Mouse (Mus musculus) thymus, postnatal 4 days (tissue): ENCODE data around the gene Shisa8.
A peak's percentile ranks its signal among the peaks of the same experiment; 100 is the strongest.
"Not testable (repeated sequence)": the region's sequence is repeated elsewhere in the genome, so short reads cannot be mapped to it uniquely, and the experiment has no call there.

Experiments
- DNase-seq: peaks from one replicate; pipeline ENCODE4 v3.0.0; 2021

Gene Shisa8

DNA sequence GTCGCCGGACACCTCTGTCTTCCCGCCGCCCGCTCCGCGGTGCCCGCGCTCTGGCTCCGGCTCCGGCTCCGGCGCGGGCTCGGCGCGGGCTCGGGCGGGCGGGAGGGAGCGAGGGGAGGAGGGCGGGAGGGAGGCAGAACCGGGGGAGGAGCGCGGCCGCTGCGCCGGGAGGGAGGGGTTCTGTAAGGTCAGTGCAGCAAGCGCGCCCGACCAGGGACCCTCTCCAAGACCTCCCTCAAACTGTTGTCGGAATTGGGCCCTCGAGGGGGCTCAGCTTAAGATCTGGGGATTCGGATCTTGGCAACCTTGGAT is at the start of gene Shisa8:
Gene Shisa8, minus strand, starts transcription at position 64 of the 312 bp plus-strand sequence.
- DNase-seq, result no peak

DNA sequence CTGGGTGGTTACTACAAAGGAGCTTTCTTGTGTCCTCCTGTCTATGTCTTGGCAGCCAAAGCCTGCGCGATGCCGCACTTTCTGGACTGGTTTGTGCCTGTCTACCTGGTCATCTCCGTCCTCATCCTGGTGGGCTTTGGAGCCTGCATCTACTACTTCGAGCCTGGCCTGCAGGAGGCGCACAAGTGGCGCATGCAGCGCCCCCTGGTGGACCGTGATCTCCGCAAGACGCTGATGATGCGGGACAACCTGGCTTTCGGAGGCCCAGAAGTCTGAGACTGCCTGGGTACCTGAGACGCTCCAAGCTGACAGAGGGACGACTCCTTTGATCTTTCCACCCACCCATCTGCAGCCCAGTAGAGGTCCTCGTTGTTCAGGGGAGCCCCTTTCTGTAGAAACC is 46.9 kb upstream of the Shisa8 start:
- DNase-seq, result peak; percentile 94

DNA sequence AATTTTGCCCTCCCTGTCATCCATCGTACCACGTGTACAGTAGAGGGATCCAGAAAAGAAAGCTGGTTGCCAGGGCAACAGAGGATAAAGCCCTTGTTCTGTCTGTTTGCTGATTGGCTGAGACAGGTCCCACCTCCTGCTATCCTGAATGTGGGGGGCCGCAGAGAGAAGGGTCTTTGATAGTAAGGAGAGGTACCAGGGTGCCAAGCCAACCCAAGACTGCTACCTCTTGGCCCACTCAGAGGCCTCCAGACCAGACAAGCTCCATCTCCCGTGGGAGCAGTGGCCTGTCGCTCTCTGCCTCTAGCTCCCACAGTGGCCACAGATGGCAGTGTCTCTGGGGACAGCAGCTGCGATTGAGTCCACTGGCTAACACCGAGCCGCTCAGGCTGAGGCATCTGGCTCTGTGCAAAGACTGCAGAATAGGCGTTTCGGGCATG is 43.3 kb upstream of the Shisa8 start:
- DNase-seq, result no peak

DNA sequence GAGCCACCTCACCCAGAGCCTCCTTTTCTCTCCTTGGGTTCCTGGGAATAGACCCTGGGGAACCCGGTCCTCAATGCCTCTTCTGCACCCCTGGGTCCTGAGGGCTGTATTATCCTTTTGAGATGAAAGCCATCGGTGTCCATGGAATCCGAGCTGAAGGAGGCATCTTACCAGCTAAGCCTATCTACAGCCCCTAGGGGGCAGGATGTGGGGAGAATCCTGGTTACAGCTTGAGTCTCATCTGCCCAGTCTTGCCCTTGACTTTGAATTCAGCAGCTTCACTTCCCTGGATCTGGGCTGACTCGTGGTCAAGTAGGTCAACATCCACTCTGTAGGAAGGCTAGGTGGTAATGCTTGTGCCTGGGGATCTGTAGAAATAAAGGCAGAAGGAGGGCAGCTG is 42.6 kb upstream of the Shisa8 start:
- no peak for DNase-seq

DNA sequence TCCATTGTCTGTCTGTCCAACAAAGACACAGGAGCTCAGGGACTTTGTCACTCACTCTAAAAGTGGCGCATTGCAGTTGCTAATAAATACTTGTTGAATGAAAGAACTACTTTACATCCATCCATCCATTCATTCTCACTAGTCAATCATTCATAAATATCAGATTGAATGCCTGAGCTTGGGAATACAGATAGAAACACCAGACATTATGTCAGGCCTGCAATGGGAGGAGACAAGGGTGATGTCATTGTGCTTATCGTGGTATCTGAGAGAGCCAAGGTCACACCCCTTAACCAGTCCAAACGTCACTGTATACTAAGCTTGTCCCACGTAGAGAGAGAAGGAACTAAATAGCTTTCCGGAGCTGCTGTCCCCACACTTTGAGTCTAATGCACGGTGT is 39.5 kb upstream of the Shisa8 start, which contains the start of gene 1500009C09Rik:
Gene 1500009C09Rik, plus strand, starts transcription at position 301 of the 400 bp plus-strand sequence.
- no peak for DNase-seq

GRCm38 (mm10) chr15:82251579-82251978 is 39.0 kb upstream of the Shisa8 start:
- peak; percentile 39 for DNase-seq

- DNase-seq, result no peak
These were observed 34.6 kb upstream of the Shisa8 start for GRCm38 (mm10) chr15:82247131-82247776.

GRCm38 (mm10) chr15:82244805-82245161 is 32.2 kb upstream of the Shisa8 start:
- DNase-seq, result not testable (repeated sequence)

DNA sequence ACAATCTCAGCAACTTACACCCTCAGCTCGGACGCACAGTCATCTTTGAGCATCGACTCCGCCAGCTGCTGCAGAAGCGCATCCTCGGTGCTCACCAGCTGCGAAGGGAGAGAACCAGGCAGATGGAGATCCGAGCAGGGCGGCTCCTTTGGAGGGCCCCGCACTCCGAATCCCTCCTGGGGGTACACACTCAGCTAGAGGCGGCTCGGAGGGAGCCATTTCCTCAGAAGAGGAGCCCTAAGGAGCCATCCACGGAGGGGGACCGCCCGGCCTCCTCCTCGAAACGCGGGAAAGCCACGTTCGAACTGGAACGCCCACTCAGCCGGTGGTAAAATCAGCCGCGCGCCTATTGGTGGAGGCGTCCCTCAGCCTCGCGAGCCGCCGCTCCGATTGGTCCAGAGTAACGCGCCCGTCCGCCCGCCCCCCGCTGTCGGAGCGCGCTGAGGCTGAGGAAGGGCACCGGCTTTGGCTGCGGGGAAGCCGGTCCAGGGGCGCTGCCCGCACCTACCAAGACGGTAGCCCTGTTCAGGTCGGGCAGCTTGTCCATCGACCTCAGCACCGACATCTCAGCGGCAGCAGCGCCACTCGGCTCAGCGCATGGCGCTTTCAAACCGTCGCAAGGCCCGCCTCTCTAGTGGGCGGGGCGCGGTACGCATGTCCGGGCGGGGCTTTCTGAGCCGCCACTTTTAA is 31.6 kb upstream of the Shisa8 start, which contains the start of gene Cenpm:
Gene Cenpm, minus strand, starts transcription at position 634 of the 690 bp plus-strand sequence.
- peak; percentile 96 for DNase-seq

DNA sequence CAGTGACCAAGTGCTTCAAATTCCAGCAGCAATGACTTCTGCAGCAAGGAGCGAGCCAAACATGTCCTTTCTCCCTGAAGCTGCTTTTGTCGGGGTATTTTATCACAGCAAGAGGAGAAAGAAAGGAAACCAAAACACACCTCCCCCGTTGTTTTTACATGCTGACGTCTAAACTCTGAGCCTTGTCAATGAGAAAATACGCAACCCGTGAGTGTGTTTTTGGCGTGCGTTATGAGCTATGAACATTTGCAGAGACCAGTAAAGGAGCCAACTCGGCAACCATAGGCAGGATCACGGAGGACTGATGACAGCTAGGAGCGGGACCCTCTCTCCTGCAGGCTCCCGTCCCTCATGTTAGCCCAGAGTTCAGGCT is 31.1 kb upstream of the Shisa8 start:
- no peak for DNase-seq

- no peak for DNase-seq
These were observed 30.7 kb upstream of the Shisa8 start for GRCm38 (mm10) chr15:82243311-82243710.

DNA sequence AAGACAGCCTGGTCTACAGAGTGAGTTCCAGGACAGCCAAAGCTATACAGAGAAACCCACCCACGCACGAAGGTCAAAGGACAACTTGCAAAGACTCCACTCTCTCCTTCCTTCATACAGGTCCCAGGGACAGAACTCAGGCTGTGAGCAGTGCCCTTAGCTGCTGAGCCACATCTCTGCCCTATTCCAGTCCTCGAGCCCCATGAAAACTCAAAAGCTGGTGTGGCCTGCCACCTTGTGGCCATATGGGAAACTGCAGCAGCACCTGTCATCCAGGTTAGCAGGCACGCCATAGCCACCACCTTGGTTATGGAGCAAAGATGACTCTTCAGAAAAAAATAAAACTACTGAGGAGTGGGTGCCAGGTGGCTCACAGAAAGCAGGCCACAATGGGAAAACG is 23.9 kb upstream of the Shisa8 start:
- peak; percentile 88 for DNase-seq

DNA sequence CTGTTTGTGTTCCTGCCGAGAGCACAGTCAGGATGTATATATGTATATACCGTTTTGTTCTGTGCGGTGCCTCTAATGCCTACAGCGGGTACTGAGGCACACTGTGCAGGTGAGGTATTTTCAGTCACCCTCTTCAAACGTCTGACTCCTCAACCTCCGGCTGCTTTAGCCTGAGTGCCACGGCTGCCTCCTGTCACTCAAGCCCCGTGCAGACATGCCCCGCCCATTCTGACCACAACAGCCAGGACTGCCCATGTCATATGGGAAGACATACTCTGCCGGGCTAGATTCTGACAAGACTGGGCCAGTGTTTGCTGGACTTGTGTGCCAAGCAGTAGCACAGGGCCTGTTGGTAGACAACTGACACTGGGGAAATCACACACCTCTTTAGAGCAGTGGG is 23.0 kb upstream of the Shisa8 start:
- DNase-seq, result no peak

DNA sequence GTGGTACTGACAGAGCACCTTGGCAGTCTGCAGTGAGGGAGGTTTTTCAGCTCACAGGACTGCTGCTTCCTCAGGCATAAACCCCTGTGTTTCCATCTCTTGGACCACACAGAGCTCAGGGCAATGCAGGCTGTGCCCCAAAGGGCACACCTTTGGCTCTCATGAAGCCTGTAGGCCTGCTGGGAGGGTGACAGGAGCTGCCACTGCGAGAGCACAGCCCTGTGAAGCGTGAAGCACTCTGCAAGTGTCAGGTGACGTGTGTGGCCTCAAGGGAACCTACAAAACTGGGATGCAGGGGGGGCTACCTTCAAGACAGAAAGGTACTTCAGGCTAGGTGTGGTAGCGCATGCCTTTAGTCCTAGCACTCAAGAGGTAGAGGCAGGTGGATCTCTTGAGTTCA is 20.0 kb upstream of the Shisa8 start:
- DNase-seq, result no peak

- DNase-seq, result no peak
These were observed 19.2 kb upstream of the Shisa8 start for GRCm38 (mm10) chr15:82231591-82232378.

GRCm38 (mm10) chr15:82231100-82231499 is 18.5 kb upstream of the Shisa8 start:
- DNase-seq, result no peak

DNA sequence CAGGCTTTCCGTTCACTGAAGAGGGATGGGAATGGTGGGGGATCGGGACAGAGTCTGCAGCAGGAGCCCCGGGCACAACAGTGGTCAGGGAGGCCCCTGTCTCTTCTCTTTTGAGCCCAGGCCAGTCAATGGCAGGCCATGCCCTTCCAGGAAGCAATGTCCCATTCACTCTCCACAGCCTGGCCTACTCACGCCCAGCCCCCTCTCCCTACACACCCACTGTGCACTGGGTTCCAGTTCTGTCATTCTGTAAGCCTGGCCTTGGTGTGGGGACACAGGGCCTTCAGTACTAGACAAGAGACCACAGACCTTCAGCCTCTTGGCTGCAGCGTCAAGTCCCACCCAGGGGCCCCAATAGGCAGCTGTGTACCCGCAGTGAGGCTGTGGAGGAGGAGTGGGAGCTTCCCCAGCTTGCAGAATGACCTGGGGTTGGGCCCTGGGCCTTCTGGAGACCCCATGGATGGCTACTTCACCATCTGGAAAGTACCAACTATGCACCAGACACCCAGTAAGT is 17.5 kb upstream of the Shisa8 start:
- DNase-seq, result no peak

GRCm38 (mm10) chr15:82229542-82230045 is 17.0 kb upstream of the Shisa8 start:
- DNase-seq, result no peak

DNA sequence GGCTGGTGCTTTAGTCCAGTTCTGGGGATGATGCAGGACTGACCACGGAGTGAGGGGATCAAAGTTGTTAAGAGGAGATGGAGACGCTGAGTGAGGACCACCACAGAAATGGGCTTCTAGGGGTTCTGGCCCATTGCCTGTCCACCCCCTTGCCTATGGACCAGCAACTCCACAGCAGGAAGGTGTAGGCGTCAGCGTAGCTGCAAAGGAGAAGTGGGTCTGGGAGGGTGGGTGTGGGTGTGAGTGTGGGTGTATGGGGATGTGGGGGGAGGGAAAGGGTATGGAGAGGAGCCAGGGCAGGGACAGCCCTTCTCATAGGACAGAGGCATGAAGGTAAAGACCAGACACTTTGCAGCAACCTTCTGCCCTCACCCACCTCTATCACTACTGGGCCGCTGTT is 13.2 kb upstream of the Shisa8 start:
- no peak for DNase-seq

GRCm38 (mm10) chr15:82224602-82225215 is 12.1 kb upstream of the Shisa8 start:
- DNase-seq, result no peak

GRCm38 (mm10) chr15:82223657-82224601 is 11.3 kb upstream of the Shisa8 start, which contains the start of gene Tnfrsf13c:
Gene Tnfrsf13c (minus strand): TSS chr15:82224369.
- peak; percentile 73 for DNase-seq

DNA sequence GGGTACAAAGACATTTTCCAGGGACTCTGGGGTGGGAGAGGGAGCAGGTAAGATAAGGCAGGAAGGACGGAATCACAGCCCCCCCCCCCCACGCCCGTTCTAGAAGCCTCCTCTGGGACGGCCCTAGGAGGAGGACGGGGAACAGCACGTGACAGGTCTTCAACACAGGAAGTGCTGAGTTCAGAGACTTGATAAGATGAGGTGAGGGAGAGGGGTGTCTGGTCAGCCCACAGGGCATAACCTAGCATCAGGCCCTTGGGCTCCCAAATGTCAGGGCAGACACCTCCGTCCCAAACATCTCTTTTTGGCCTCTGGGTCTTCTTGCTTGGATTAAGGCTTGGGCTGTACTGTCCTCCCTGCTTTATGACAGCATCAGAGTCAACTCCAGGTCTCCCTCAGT is 10.6 kb upstream of the Shisa8 start:
- no peak for DNase-seq
